Mouse (Mus musculus) lung, postnatal 0 days (tissue): ENCODE measurements around the gene Sema4a.

ENCODE experiments used
- CTCF ChIP-seq: IDR thresholded peaks from 2 replicates; pipeline ENCODE4 v1.5.1; 2016; ENCODE audit warnings: antibody characterized with exemption, mild to moderate bottlenecking
- EP300 ChIP-seq: IDR thresholded peaks from 2 replicates; pipeline ENCODE4 v1.6.1; 2016; ENCODE audit warnings: antibody characterized with exemption, mild to moderate bottlenecking, control low read depth

DNA sequence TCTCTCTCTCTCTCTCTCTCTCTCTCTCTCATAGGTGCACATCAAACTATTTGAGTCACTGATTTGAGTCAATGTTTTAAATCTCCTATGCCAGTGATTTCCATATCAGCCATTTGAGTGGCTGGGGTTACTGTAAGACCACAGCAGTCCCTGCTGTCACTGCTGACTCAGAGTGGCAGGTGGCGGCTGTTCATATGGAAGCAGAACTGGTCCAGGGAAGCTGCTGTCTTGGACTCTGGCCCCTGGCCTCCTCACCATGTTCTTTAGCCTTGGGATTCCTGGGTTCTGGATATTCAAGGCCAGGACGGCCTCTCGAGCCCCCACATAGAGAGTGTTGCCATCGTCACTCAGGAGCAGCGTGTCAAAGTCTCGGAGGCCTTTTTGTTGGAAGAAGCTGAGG lies 8.3 kb downstream of the Sema4a start:
- TF ChIP-seq EP300 (no peak), CTCF (no peak)
